Mouse (Mus musculus) large intestine, adult 2 months (tissue): ENCODE results near the gene Slc1a6. TPM values are rescaled to one million over a fixed set of nuclear protein-coding genes. Genes with fewer than 3 reads are reported as not detected.
"Not testable (repeated sequence)": the region's sequence is repeated elsewhere in the genome, so short reads cannot be mapped to it uniquely, and the experiment has no call there.

Experiments
- DNase-seq: peaks from one replicate; pipeline ENCODE4 v3.0.0-alpha.2; 2012; ENCODE audit warnings: low read depth, low spot score
- WGBS: fragments of 180-500 bp; shearing (Covaris S2); methylation state at CpG from one replicate; pipeline ENCODE4 v1.1.7; 2018; 5-methylcytosine and 5-hydroxymethylcytosine counted together
- polyA plus RNA-seq: library from polyadenylated mRNA; depleted of rRNA; stranded (reverse); fragments of >200 nt; gene quantifications from 2 replicates; pipeline ENCODE4 v1.2.3, GENCODE M21; 2012; rRNA removed

The Slc1a6 gene
- polyA plus RNA-seq = 0.12 and 0.40 TPM in 2 replicates

DNA sequence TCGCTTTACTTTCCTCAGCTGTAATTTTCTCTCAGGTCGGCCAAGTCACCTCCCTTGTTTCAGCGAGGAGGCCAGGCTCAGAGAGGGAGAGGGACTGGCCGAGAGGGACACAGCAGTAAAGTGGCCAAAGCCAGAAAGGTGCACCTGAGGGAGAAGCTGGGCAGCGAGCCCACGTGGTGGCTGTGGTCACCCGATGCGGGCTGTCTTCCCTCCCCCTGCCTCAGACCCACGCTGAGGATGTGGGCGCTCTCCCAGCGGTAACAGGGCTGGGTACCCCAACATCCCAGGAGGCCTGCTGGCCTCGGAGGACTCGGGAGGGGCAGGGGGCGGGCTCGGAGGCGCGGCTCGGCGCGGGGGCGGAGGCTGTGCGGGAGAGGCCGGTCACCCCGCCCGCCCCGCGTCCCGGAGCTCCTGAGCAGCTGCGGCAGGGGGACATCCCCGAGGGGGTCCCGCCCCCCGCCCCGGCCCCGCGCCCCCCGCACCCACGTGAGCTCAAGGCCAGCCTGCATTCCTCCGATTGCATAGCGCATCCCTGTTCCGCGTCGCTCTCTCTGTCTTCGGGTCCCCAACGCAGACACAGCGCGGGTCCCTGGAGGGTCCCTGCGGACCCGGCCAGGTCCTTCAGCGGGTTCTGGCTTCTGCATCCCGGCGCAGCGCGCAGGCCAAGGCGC is at the start of gene Slc1a6:
Gene Slc1a6 (plus strand): TSS at position 516 of the 671 bp plus-strand sequence.
- DNase-seq = no peak
- under 1% methylated on average over 40 of the region's 54 CpGs for WGBS

DNA sequence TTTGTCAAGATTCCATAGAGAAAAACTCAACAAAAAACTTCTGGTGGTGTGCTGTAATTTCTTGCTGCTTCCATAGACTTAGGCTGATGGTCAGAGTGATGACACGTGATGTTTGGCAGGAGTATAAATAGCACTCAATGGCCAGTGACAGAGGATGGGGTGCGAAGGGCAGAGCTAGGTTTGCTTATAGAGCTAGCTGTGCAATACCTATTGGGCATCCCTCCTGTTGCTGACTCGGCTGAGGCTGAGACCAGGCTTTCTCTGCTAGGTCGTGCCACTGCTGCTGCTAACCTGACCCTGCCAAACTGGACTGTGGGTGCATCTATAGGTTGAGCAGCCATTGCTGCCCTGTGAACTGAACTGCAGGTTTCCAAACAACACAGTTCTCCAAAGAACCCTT is 40.5 kb upstream of the Slc1a6 start:
- WGBS = 83% methylated on average over 4 of the region's 4 CpGs
- DNase-seq = no peak

DNA sequence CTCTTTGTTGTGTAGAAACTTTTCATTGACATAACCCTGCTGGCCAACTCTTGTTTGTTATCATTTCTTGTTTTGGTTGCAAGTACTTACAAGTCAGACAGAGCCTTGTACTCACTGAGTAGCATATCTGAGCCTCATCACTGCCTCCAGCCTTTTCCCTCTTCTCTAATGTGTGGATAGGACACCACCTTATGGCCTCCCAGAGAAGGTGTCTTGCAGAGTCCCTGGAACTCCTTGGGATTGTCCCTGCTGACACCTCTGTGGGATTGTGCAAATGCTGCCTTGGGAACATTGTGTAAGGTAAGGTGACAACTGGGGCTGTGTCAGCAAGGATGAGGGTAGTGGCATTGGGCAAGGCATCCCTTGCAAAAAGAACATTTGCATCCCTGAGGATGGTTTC is 36.6 kb upstream of the Slc1a6 start:
- no peak for DNase-seq

DNA sequence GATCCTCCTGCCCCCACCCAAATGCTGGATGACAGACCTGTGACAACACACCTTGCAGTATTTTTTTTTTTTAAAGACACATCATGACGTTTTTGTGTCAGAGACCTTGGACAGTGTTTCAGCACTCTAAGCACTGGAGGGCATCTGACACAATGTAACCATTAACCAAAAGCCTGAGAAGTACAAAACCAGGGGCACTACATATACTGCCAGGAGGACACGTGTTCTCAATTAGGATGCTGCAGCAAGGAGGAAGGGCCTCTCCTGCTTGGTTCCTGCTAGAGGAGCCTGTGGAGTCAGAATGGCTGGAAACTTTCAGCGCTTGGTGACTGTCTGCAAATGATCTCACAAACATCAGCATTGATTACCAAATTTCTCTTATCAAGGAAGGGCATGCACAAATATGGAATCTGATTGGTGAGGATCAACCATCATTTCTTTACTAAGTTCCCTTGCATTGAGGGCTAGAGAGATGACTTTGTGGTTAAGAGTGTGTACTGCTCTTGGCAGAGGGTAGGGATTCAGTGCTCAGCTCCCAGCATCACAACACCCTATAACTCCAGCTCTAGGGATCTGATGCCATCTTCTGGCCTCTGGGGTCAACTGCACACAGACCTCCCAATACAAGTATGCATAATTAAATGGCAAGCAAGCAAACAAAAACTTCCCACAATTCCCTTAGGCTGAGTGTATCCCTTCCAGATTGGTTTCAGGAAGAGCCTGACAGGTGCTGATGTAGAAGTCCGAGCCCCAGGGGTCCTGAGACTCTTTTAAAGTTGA is 34.7 kb upstream of the Slc1a6 start:
- DNase-seq = no peak
- 40% methylated on average over 4 of the region's 4 CpGs for WGBS

DNA sequence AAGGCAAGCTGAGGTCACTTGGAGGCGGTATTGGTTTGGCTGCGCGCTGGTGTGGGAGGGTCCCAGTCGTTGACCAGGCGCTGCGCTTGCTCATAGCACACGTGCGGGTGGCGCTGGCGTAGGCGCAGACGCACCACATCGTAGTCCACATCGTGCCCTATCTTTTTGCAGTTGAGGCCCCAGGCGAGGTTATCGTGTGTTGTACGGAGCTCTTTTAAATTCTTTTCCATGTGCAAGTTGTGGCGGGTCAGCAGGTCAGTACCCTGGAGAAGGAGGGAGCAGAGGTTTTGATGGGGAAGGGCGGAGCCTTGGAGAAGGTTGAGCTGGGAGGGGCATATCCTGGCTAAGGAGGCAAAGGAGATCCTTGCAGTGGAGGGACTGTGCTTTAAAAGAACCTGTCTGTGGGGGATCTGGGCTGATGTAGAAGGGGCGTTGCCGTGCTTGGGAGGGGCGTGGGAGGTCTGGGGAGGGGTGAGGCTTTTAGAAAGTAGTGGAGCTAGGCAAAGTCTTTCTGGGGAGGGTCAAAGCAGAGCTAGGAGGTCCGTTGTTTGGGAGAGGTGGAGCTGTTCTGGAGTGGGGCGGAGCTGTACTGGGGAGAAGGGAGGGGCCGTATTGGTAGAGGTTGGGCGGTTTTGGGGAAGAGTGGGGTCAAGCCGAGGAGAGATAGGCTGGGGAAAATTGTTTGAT is 33.1 kb upstream of the Slc1a6 start:
- 6% methylated on average over 27 of the region's 27 CpGs for WGBS
- DNase-seq = no peak

DNA sequence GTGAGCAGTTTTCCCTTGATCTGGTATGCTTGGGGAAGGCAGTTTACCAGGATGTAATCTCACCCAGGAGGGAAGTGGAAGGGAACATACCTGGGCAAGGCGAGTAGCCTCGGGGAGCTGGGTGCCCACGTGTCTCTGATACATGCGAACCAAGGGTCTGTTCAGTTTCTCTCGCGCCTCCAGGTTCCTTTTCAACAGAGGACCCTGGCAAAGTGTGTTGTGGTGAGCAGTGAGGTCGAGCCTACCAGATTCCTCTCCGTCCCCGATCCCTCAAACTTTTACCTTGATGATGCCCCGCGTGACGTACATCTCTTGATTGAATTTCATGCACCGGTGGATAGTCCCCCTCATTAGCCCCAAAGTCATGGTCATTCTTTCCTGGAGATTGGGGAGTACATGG is 32.1 kb upstream of the Slc1a6 start:
- 80% methylated on average over 13 of the region's 13 CpGs for WGBS
- no peak for DNase-seq

DNA sequence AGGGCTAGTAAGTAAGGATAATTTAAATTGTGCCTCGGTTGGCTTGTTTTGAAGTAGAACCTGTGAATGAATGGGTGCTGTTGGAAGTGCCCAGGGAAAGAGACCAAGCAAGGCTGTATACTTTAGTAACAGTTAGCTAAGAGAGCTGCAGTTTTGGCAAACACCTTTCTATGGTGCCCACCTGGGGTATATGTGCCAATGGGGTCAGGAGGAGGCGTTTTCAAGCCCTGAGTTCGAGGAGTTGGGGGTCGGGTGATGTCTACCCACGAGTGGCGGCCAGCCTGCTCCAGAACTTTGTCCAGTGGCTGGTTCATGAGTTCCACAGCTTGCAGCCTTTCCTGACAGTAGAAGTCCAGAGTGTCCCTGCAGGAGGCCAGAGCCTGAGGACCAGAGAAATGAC is 31.4 kb upstream of the Slc1a6 start:
- 84% methylated on average over 6 of the region's 6 CpGs for WGBS
- no peak for DNase-seq

DNA sequence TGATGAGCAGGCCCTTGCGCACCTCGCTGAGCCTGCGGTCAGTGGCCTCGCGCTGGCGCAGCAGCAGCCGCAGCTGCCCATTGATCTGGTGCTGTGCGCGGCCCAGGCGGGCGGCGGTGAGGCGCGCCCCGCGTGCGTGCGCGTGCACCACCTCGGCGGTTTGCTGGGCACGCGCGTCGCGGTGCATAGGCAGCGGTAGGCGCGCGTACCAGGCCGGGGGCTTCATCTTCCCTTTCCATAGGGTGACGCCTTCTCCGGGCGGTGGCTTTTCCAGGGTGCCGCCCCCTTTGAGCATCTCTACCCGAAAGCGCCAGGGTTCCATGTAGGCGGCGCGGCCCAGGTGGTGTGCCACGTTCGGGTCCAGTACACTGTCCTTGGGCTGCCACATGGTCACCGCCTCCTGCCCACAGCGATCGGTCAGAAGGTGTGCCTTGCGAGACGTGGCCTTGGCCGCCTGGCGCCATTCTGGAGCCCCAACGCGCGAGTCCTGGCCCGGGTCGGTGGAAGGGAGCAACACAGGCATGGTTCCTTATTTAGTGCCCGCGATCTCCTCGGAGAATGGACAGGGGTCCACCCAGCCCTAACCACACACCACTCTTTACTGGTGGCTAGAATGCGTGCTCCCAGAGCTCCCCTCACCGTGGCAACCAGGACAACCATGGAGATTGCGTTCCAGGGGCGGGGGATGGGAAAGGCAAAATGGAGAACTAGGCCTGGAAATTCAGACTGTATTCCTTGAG is 27.7 kb upstream of the Slc1a6 start, which contains the start of gene Ccdc105:
Gene Ccdc105 (minus strand): TSS at position 614 of the 740 bp plus-strand sequence.
- no peak for DNase-seq
- 4% methylated on average over 61 of the region's 61 CpGs for WGBS

DNA sequence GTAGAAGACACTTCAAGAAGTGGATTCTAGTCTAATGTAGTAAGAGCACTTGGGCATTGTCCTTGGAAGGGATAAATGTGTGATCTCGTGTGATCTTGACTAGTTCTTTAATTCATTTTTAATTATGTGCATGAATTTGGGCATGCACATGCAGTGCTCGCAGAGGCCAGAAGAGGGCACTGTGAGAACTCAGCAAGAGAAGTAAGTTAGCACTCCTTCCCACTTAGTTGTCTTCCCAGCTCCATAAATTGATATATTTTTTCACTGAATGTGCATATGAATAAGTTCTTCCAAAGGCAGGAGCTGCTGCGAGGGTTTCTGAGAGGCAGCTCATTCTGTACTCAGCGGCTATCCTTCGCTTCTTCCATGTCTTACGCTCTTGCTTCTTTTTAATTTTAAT is 24.3 kb upstream of the Slc1a6 start:
- no peak for DNase-seq
- 33% methylated on average over 6 of the region's 6 CpGs for WGBS

DNA sequence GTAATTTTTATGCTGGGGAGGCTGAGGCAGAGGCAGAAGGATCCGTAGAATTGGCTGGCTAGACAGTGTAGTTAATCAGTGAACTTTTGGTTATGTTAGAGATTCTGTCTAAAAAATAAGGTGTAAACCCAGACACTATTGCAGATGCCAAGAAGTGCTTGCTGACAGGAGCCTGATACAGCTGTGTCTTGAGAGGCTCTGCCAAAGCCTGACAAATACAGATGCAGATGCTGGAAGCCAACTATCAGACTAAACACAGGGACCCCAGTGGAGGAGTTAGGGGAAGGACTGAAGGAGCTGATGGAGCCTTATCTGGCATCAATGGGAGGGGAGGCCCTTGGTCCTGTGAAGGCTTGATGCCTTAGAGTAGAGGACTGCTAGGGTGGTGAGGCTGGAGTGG is 14.7 kb upstream of the Slc1a6 start:
- DNase-seq = no peak
- WGBS = 72% methylated on average over 1 of the region's 1 CpGs

DNA sequence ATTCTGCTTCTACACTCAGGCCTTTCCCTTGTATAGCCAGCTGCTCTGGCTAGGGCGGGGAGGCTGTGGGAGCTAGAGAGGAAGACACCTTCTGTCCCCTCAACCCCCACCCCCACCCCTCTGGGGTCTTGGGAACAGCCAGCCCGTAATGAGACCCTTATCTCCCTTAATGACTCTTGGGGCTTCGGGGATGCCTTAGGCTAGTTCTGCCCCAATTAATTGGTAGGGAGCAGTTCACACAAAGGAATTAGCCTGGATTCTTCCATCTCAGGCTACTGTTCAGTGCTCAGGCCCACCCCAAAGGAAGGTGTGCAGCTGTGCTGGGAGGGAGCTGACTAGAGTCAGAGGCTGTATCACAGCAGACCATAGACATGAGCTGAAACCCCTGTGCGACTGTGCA is 4.5 kb upstream of the Slc1a6 start:
- WGBS = 54% methylated on average over 4 of the region's 4 CpGs
- no peak for DNase-seq

DNA sequence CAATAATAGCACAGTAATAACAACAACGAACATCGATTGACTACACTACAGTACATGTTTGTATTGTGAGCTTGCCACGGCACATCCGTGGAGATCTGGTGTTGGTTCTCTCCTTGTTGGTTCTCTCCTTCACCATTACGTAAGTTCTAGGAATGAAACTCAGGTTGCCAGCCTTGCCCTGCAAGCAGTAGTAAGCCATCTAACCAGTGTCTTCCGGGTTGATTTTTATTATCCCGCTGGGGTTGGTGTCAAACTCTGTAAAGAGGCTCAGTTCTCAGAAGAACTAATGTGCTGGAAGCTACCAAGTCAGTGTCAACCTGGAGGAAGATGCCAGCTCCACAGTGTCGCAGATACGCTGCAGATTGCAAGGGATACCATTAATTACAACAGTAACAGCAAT is 769 bp upstream of the Slc1a6 start:
- WGBS = 29% methylated on average over 9 of the region's 9 CpGs
- DNase-seq = no peak

DNA sequence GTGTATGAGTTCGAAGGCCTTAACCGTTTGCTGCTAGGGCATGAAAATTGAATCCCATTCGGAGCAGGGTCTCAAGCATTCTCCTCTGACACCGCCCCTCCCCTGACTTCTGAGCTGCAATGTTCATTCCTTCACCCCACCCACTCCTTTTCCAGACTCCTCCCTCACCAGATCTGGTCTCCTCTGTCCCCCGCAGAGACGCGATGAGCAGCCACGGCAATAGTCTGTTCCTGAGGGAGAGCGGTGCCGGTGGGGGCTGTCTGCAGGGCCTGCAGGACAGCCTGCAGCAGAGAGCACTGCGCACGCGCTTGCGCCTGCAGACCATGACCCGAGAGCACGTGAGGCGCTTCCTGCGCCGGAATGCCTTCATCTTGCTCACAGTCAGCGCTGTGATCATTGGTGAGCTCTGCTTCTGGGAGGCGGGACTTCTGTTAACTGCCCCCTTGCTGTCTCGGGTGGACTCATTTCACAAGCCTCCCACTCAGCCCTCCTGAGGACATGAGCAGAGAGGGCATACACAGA is 7.3 kb downstream of the Slc1a6 start:
- WGBS = 10% methylated on average over 22 of the region's 22 CpGs
- no peak for DNase-seq

DNA sequence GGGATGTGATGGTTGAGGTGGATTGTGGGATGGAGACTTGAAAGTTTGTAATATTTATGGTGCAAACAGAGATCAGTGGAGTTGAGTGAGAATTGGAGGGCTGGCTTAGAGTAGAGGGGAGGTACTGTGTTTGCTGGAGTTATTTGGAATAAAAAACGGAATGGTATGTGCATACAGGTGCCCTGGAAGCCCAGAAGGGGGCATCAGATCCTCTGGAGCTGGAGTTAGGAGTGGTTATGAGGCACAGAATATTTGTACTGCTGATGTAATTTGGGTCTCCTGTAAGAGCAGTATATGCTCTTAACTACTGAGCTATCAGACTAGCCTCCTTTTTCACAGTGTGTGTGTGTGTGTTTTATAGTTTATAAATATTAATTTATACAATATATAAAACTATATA is 10.3 kb downstream of the Slc1a6 start:
- 31% methylated on average over 1 of the region's 1 CpGs for WGBS
- DNase-seq = no peak

DNA sequence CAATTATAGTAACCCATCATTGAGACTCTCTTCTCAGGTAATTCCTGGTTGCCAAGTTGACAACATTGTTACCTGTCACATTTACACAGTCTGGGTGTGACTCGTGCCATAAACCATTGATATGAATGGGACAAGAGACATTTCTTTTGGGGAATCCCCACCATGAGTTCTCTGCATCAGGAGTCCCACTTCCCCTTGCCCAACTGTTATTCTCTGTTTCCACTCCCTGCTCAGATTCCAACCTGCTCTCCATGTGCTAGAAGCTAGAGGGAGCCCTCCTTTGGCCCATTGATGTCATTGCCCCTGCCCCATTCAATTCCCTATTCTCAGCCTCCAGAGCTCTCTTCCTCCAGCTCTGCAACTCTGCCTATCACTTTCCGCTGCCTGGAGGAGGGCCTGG is 21.2 kb downstream of the Slc1a6 start:
- no peak for DNase-seq
- WGBS = 83% methylated on average over 2 of the region's 2 CpGs

DNA sequence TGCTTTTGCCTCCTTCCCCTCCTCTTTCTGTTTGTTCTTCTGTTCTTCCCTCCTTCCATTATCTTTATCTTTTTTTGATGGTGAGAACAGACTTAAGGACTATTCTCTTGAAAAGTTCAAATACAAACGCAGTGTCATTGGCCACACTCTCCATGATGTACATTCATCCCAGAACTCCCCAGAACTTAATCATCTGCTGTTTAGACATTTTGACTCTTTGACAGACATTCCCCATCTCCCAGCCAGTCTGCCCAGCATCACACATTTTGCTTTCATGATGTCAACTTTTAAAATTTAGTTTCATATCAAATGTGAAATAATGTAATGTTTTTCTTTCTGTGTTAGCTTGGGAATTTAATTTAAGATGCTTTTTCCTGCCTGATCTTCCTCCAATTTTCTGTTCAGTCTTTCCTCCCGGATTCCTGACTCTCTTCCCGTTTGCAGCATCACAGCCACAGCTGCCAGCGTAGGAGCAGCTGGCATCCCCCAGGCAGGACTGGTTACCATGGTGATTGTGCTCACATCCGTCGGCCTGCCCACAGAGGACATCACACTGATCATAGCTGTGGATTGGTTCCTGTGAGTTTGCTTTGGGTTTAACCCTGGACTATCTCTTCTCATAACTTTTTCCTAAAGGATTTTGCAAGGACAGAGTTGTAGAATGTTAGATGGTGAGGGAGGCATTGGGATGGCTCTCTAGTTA is 32.2 kb downstream of the Slc1a6 start:
- no peak for DNase-seq
- 58% methylated on average over 6 of the region's 6 CpGs for WGBS

DNA sequence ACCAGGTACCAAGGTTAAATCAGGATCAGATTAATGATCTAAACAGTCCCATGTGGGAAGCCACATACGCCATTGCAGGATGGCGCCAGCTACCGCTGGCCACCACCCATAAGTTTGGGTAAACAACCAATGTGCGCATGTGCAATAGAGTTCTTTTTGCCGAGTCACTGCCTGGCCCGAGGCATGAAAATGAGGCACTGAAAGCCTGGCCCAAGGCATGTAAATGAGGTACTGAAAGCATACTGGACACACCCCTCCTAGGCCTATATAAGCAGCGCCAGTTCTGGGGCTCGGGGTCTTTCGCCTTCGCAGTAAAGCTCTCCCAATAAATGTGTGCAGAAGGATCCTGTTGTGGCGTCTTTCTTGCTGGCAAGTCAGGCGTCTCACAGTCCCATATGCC is 60.2 kb downstream of the Slc1a6 start:
- WGBS = 89% methylated on average over 12 of the region's 12 CpGs
- not testable (repeated sequence) for DNase-seq

DNA sequence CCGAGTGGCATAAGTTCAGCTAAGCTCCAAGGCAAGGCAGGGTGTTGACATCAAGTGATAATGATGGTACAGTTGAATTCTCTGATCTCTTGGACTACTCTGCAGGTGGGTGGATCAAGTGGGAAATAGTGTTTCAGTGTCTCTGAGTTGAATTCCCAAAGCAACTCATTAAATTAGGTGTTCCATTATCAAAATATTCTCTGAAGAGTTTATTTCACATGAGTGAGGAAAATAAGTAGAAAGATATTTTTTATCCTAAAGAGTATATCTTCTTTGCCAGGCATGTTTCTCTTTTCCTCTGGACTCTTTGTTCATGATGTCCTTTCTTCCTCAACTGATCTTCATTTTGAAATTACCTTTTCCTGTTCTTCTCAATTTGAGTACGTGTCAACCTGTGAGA is 71.8 kb downstream of the Slc1a6 start, which contains the start of gene Olfr1356:
Gene Olfr1356 (minus strand): TSS at position 101 of the 400 bp plus-strand sequence.
- DNase-seq = no peak
- 83% methylated on average over 2 of the region's 2 CpGs for WGBS
